Mouse (Mus musculus) small intestine, adult 2 months (tissue): Measurements from ENCODE around the gene Smpd3.

Experiments used
- CTCF ChIP-seq: fragments of 200-500 bp; IDR thresholded peaks from 2 replicates; pipeline ENCODE4 v1.5.1; 2012; ENCODE audit warnings: low read depth, mild to moderate bottlenecking, control low read depth, inconsistent platforms, low read length, moderate library complexity, mixed read lengths; ENCODE audit not compliant: insufficient replicate concordance, insufficient read length; ENCODE audit errors: extremely low read depth
- POLR2A ChIP-seq: fragments of 200-500 bp; IDR thresholded peaks from 2 replicates; pipeline ENCODE4 v1.6.1; 2012; ENCODE audit warnings: low read depth, mild to moderate bottlenecking, control low read depth, inconsistent platforms, low read length, moderate library complexity

- TF ChIP-seq CTCF (no peak), POLR2A (no peak)
Measured at GRCm38 (mm10) chr8:106289464-106289863, 48.3 kb downstream of the Smpd3 start.
